Comparison of ENCODE assay signal across 9 mouse cellular contexts in the genomic region with DNA sequence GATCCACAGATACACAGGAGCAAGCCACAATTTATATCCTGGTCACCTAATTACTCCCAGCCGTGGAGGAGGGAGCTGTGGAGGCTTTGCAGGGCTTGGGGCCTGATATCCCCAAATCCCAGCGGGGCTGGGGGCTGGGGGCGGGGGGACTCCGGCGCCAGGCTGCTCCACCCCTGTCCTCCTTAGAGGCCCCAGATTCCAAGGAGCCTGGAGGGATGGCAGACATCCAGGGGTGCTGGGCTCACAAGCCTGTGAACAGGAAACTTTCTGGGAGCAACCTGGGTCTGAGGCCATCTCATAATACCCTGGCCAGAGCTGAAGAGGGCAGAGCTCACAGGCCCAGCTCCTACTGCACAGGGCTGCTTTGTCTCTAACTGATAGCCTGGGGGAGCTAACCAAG. TPM values are rescaled to one million over a fixed set of nuclear protein-coding genes. Genes with fewer than 3 reads are reported as not detected.
DNase-seq lines count a peak whose midpoint lies in the region; ATAC-seq lines count a peak whose summit lies in the region.
"Had no signal": no experiment of that assay in that cellular context is flagged by ENCODE, and none has a peak within 500 bp of the region (broad histone marks: within the 10 kb centered on the region; RNA-seq: fewer than 3 reads in every experiment).

No protein-coding gene starts in this region.

- H3K4me2 ChIP-seq in liver, embryonic 11.5 days, result no peak overlapping the region
- no peak overlapping the region for H3K4me2 ChIP-seq in hindbrain, embryonic 12.5 days (replicated peaks)

- H3K4me3 ChIP-seq in liver, embryonic 11.5 days (ENCODE audit: low read depth, low read length), result no peak overlapping the region
- no peak overlapping the region for H3K4me3 ChIP-seq in hindbrain, embryonic 12.5 days

- no peaks in the 10 kb centered on the region for H3K9me3 ChIP-seq in liver, embryonic 11.5 days (ENCODE audit: control insufficient read depth, low read length)
- no peaks in the 10 kb centered on the region for H3K9me3 ChIP-seq in hindbrain, embryonic 12.5 days (replicated peaks)

- H3K27ac ChIP-seq in liver, embryonic 11.5 days (ENCODE audit: low read depth, low read length), result peak overlapping the region; percentile 59
- H3K27ac ChIP-seq in hindbrain, embryonic 12.5 days, result peak overlapping the region; percentile 50

- WGBS in liver, embryonic 11.5 days, result 62% methylated on average over 5 of the region's 5 CpGs
- 50% methylated on average over 5 of the region's 5 CpGs for WGBS in hindbrain, embryonic 12.5 days

- H3K36me3 ChIP-seq in liver, embryonic 11.5 days (ENCODE audit: control insufficient read depth, insufficient read depth, low read length), result no peaks in the 10 kb centered on the region
- no peaks in the 10 kb centered on the region for H3K36me3 ChIP-seq in hindbrain, embryonic 12.5 days

- H3K4me1 ChIP-seq in liver, embryonic 11.5 days (replicated peaks; ENCODE audit: control insufficient read depth, insufficient read depth, low read length), result peaks cover 46% of the 10 kb centered on the region
- H3K4me1 ChIP-seq in hindbrain, embryonic 12.5 days, result peaks cover 70% of the 10 kb centered on the region

- no peak overlapping the region for H3K9ac ChIP-seq in liver, embryonic 11.5 days (ENCODE audit: low read depth, low read length)
- H3K9ac ChIP-seq in hindbrain, embryonic 12.5 days, result peak overlapping the region; percentile 51; the same call in 1 of the 2 replicates

- intact Hi-C loops in gastrocnemius, postnatal 36 days (cut with DNase I), result loop anchor here (5.0 kb wide), 2 partner anchors 35 to 105 kb away; partner anchors contain the start of gene Fam92b

- no peaks in the 10 kb centered on the region; the same call in 1 of the 2 replicates for H3K27me3 ChIP-seq in liver, embryonic 11.5 days (replicated peaks; ENCODE audit: control insufficient read depth, insufficient read depth, low read length)
- H3K27me3 ChIP-seq in hindbrain, embryonic 12.5 days, result peaks cover 18% of the 10 kb centered on the region

- ATAC-seq in liver, embryonic 11.5 days (replicated peaks; ENCODE audit: low FRiP score), result no peak
- ATAC-seq in hindbrain, embryonic 12.5 days (ENCODE audit: low FRiP score), result no peak
- ATAC-seq in frontal cortex, adult (ENCODE audit: low TSS enrichment), result no peak

- DNase-seq in gastrocnemius, postnatal 25 days, result peak; percentile 49
- no peak for DNase-seq in gastrocnemius, postnatal 36 days
- DNase-seq in liver, embryonic 11.5 days (ENCODE audit: low spot score), result no peak
- DNase-seq in liver, result no peak
- DNase-seq in neural tube, embryonic 10.5 days (ENCODE audit: extremely low spot score, low spot score), result peak; percentile 15
- no peak for DNase-seq in B cell, adult 2 months
- DNase-seq: cerebellum, adult 8-10 months had no signal

RNA-seq across cellular contexts. Expression of gene Gse1, which starts 54.2 kb away (rescaled TPM):
- total RNA-seq in gastrocnemius, postnatal 25 days (2021), result 10 to 100 TPM; 23.1 to 27.1 TPM
- total RNA-seq in gastrocnemius, postnatal 36 days (2021), result 10 to 100 TPM; 28.9 to 30.8 TPM
- 23.1 and 25.3 TPM in 2 replicates for polyA plus RNA-seq in liver, embryonic 11.5 days (2014; fragmentation: Nextera tagmentation; extraction: Ambion mirVana)
- 22.4 and 24.0 TPM in 2 replicates for polyA plus RNA-seq in hindbrain, embryonic 12.5 days (2016; fragmentation: Nextera tagmentation; extraction: Ambion mirVana)

Comparison
In these comparisons a context has a peak if more than half of its experiments do, and no peak if none do; other contexts are left out.
1. DNase-seq: peak in gastrocnemius, postnatal 25 days (single experiment) and neural tube, embryonic 10.5 days (single experiment); none in gastrocnemius, postnatal 36 days (0 of 2), liver, embryonic 11.5 days (single experiment), liver (single experiment) and B cell, adult 2 months (0 of 2).